Mouse (Mus musculus) mesoderm, embryonic 11.5 days (tissue): ENCODE data around the gene Iqcf3.
"Not testable (repeated sequence)": the region's sequence is repeated elsewhere in the genome, so short reads cannot be mapped to it uniquely, and the experiment has no call there.

Experiments
- DNase-seq: peaks from one replicate; pipeline ENCODE4 v3.0.0-alpha.2; 2012; ENCODE audit warnings: low read depth, low spot score

The Iqcf3 gene

GRCm38 (mm10) chr9:106509356-106509755 lies 52.1 kb downstream of the Iqcf3 start:
- no peak for DNase-seq

GRCm38 (mm10) chr9:106504246-106504645 lies 57.2 kb downstream of the Iqcf3 start:
- DNase-seq = no peak

DNA sequence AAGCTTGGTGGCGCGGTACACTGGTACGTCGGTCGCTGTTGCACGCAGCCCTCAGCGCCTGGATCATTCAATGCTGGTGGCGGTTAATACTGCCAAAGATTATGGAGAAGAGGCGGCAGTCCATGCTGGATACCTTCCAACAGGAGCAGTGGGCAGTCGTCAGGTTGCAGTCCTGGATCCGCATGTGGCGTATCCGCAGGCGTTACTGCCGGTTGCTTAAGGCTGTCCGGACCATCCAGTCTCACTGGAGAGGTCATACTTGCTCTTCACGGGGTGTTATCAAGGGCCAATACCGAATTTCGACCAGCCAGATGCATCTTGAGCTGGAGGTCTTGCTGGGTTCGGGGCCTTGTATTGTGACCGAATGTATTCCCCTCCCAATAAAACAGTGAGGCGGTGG lies 59.6 kb downstream of the Iqcf3 start:
- DNase-seq = no peak

DNA sequence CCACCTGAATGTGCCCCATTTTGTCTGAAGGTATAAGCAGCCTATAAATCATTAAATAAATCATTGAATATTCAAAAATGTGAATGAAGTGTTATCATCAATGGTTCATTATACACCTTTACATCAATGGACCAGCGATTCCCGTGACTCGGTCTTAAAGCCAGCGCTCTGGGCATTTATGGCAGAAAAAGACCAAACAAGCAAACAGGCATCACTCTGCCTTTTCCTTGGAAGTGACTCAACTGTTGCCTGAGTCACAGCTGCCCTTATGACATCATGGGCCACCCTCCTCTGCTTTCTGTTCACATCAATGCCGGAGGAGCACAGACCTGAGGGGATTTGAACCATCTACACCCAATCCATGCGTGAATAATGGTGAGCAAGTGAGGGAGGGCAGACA lies 61.8 kb downstream of the Iqcf3 start, which contains the start of gene Iqcf1:
Gene Iqcf1, plus strand, starts transcription at position 301 of the 400 bp plus-strand sequence.
- no peak for DNase-seq

GRCm38 (mm10) chr9:106487602-106488001 lies 73.8 kb downstream of the Iqcf3 start:
- DNase-seq = not testable (repeated sequence)

DNA sequence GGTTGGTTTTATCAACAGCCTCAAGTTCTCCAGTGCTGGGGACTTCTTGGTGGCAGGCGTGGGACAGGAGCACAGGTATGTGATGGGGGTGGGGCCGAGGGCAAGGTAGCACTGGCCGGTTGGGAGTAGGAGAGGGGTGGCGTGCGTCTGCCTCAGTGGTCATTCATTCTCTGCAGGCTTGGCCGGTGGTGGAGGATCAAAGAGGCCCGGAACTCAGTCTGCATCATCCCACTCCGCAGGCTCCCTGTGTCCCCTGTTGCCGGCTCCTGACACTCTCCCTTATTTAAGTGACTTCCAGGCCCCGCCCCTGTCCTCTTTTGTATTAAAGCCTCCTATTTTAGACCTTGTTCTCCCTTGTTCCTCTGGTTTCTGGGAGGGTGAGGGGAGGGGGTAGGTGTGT lies 76.4 kb downstream of the Iqcf3 start:
- DNase-seq = no peak

- no peak for DNase-seq
Measured at GRCm38 (mm10) chr9:106483606-106484005, 77.8 kb downstream of the Iqcf3 start.

DNA sequence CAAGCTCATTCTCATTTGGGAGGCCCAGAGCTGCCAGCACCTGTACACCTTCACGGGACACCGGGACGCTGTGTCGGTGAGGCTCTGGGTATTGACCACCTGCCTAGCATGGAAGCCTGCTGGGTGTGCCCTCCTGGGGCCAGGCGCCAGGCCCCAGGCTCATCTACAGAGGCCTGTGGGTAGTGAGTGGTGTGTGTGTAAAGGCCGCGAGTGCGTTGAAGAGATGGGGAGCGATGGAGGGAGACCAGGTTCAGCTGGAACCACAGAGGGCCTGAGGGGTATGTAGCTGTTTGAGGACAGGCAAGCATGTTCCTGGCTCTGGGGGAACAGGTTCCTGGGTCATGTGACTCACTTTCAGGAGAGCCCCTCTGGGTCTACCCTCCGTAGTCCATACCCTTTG lies 78.3 kb downstream of the Iqcf3 start:
- no peak for DNase-seq

GRCm38 (mm10) chr9:106482578-106483115 lies 78.8 kb downstream of the Iqcf3 start:
- DNase-seq = no peak

- no peak for DNase-seq
Measured at GRCm38 (mm10) chr9:106481676-106482075, 79.8 kb downstream of the Iqcf3 start.

GRCm38 (mm10) chr9:106481075-106481474 lies 80.4 kb downstream of the Iqcf3 start:
- no peak for DNase-seq

DNA sequence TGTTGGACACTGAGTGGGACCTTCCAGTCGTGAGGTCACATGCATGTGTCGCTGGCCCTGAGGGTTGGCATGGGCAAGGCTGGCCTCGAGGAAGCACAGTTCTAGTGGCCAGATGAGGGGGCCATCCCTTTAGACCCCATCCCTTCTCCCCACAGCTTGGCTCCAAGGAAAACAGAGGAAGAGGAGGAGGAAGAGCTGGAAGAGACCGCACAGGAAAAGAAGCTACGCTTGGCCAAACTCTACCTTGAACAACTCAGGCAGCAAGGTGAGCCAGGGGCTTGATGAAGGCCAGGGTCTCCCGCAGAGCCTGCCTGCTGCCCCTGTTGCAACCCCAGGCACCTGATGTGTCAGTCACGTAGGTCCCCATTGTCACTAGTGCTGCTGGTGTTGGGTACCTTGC lies 80.9 kb downstream of the Iqcf3 start:
- DNase-seq = no peak

- no peak for DNase-seq
Measured at GRCm38 (mm10) chr9:106478101-106478500, 83.3 kb downstream of the Iqcf3 start.

DNA sequence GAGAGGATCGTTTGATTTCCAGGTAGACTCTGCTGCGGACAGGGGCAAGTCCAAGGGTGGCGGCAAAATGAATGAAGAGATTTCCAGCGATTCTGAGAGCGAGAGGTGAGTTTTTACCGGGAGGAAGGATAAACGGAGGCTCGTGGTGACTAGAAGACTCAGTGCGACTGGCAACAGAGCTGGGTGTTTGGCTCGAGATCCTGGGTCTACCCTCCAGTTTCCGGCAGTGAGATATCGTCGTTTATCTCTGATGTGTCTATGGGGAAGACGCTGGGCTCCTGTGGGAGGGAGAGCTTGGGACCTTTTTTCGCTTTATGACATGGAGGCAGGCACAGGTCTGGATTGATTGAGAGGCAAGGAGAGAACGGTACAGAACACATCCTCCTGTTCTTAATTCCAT lies 83.8 kb downstream of the Iqcf3 start:
- no peak for DNase-seq

GRCm38 (mm10) chr9:106476924-106477484 lies 84.4 kb downstream of the Iqcf3 start, which contains the start of gene Parp3:
Parp3 (minus strand) TSS chr9:106476949.
- DNase-seq = peak; percentile 100

DNA sequence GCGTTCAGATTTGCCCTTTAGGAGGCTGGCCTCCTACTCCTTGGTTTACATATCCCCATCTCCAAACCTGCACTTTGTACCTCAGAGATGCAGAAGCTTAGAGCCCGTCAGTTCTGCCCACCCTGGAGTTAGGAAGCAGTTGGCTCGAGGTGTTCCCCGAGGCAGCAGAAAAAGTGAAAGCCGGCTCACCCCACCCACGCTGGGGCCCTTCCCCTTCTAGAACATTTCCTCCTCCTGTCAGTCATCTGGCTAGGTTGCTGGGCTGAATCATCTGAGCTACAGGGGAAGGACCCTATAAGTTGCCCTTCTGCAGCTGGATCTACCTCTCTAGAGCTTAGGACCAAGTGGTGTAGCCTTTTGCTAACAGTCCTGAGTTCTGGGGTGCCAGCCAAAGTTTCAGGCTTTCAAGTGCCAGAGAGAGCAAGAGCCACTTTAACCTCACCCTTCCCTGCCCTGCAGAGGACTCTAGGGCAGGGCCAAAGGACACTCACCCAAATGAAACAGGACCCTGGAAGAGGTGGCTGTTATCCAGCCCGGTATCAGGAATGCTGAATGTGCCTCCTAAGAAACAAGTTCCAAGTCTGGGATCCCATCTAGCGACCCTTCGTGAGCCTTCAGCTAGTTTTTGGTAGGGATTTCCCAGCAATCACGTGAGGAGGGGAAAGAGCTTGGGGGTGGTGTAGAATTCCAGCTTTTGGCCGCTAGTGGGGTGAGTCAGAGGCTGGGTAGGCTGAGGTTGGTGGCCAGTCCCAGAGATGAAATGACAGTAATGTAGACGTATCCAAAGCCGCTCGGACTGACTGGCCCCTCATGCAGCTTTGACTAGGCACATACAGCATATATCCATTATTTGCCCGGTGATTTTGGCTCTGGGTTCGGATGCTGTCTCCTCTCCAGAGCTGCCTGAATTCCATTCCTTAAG lies 85.2 kb downstream of the Iqcf3 start:
- no peak for DNase-seq

DNA sequence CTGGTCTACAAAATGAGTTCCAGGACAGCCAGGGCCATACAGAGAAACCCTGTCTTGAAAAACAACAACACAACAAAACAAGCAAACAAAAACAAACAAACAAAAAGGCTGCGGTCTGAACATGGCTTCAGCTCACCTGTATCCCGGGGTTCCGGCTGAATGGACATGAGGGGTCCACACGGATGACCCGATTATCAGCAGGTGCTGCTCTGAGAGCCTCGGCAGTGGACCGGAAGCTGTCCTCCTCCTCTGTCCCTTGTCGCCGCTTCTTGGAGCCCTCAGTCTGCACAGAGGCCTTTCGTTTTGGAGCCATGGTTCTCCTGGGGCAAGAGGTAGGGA lies 85.8 kb downstream of the Iqcf3 start, which contains the start of gene Rrp9:
Gene Rrp9, plus strand, starts transcription at position 301 of the 339 bp plus-strand sequence.
- DNase-seq = no peak

DNA sequence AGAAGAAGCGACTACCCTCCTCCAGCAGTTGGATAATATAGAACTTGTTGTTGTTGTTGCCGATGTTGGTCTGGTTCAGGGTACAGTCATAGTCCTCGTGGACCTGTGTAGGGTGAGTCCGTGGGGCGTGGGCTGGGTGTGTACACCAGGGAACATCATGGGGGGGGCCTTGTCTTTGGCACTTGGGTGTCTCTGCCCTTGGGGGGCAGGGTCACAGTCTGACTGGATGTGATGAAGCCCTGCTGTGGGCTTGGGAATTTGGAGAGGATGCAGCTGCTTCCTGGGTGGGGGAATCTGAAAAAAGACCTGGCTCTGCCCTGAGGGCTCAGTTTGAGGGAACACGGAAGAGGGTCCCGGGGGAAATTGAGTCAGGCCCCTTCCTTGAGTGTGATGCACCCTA lies 86.4 kb downstream of the Iqcf3 start:
- no peak for DNase-seq

DNA sequence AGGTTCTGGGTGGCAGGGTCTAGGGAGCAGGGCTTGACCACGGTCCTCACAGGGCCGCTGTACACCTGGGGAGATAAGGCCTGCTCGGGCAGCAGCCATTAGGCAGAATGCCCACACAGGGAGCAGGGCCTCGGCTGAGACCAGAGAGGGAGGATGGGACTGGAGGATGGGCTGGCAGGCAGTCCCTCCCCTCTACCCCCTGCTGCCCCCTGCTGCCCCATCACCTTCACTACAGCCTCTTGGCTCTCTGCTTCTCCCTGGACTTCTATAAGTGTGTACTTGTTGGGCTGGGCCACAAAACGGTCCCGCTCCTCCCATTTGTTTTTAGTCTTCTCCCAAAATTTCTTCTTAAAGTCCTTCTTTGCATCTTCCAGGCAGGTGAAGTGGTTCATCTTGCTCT lies 87.0 kb downstream of the Iqcf3 start:
- DNase-seq = peak; percentile 86

DNA sequence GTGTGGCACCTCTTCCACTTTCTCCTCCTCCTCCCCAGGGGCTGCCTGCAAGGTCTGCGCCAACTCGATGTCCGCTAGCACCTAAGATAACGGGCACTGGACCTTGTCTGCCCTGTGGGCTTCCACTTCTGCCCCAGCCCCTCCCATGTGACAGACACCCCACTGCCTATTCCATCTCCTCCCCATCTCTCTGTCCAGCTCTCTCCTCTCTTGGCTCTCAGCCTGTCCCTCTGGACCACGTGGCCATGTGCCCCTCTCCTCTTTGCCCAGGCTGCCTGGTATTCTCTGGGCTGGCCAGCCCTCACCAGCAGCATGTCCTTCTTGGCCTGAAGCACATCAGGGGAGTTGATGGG lies 87.7 kb downstream of the Iqcf3 start:
- no peak for DNase-seq

GRCm38 (mm10) chr9:106473081-106473752 lies 88.2 kb downstream of the Iqcf3 start:
- no peak for DNase-seq

- DNase-seq = no peak
Measured at GRCm38 (mm10) chr9:106472321-106472720, 89.1 kb downstream of the Iqcf3 start.
